Mouse (Mus musculus) embryonic facial prominence, embryonic 15.5 days (tissue): ENCODE measurements around the gene Htra1. TPM values are rescaled to one million over a fixed set of nuclear protein-coding genes. Genes with fewer than 3 reads are reported as not detected.

Experiments used
- ATAC-seq: fragments of 200-750 bp; cut with Nextera tagmentation; 2 replicates; pipeline ENCODE4 v1.8.0; 2017; ENCODE audit warnings: low read depth, moderate TSS enrichment; ENCODE audit not compliant: insufficient number of reproducible peaks, low FRiP score, low TSS enrichment
- H3K27ac ChIP-seq: fragments of 300-500 bp; sonication (generic); replicated peaks from 2 replicates; pipeline ENCODE4 v1.5.1; 2015; ENCODE audit warnings: mild to moderate bottlenecking, inconsistent platforms
- H3K27me3 ChIP-seq: fragments of 300-500 bp; sonication (generic); 2 replicates; pipeline ENCODE4 v1.6.1; 2015; ENCODE audit warnings: inconsistent platforms
- H3K36me3 ChIP-seq: fragments of 300-500 bp; sonication (generic); 2 replicates; pipeline ENCODE4 v1.6.1; 2015; ENCODE audit warnings: mild to moderate bottlenecking, inconsistent platforms
- H3K4me1 ChIP-seq: fragments of 300-500 bp; sonication (generic); 2 replicates; pipeline ENCODE4 v1.6.1; 2015; ENCODE audit warnings: inconsistent platforms
- H3K4me2 ChIP-seq: fragments of 300-500 bp; sonication (generic); replicated peaks from 2 replicates; pipeline ENCODE4 v1.6.1; 2015; ENCODE audit warnings: mild to moderate bottlenecking, inconsistent platforms
- H3K4me3 ChIP-seq: fragments of 300-500 bp; sonication (generic); replicated peaks from 2 replicates; pipeline ENCODE4 v1.5.1; 2015; ENCODE audit warnings: mild to moderate bottlenecking, inconsistent platforms
- H3K9ac ChIP-seq: fragments of 300-500 bp; sonication (generic); 2 replicates; pipeline ENCODE4 v1.6.1; 2015; ENCODE audit warnings: inconsistent platforms
- H3K9me3 ChIP-seq: fragments of 300-500 bp; sonication (generic); replicated peaks from 2 replicates; pipeline ENCODE4 v1.6.1; 2016; ENCODE audit warnings: inconsistent platforms
- WGBS: fragments of 180-500 bp; shearing (Covaris S2); methylation state at CpG from one replicate; pipeline ENCODE4 v1.1.7; 2015; 5-methylcytosine and 5-hydroxymethylcytosine counted together
- polyA plus RNA-seq: library from polyadenylated mRNA; unstranded; fragments of >200 nt; fragmentation: Nextera tagmentation; extraction: Ambion mirVana; gene quantifications from 2 replicates; pipeline ENCODE4 v1.2.1, GENCODE M21; 2015

Gene Htra1
- polyA plus RNA-seq, 1 experiment from 2014 or later, result 116 TPM

DNA sequence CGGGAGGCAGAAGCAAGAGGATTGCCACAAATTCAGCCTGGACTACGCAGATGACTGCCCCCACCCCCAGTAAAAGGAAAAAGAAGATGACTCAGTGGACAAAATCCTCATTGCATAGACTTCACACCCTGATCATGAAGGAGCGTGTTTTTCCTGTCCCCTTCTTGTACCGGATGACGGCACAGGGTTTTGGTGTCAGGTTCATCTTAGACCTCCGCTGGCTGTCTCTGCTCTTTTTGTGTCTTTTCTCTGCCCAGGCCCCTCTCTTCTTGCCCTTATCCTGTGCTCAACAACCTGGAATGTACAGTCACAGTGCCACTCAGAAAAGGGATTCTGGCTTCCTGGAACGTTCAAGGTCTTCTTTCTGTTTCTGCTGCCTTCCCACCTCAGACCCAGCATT is 14.6 kb downstream of the Htra1 start:
- no peak overlapping the region for H3K4me3 ChIP-seq
- 83% methylated on average over 7 of the region's 7 CpGs for WGBS
- no peaks in the 10 kb centered on the region for H3K27me3 ChIP-seq
- no peaks in the 10 kb centered on the region for H3K9me3 ChIP-seq
- no peak overlapping the region for H3K27ac ChIP-seq
- no peak overlapping the region for H3K4me2 ChIP-seq
- peaks cover 24% of the 10 kb centered on the region for H3K4me1 ChIP-seq
- no peaks in the 10 kb centered on the region for H3K36me3 ChIP-seq
- no peak for ATAC-seq
- H3K9ac ChIP-seq, result no peak overlapping the region

- no peak for ATAC-seq
- Histone ChIP-seq H3K9ac (no peak overlapping the region), H3K27me3 (no peaks in the 10 kb centered on the region), H3K36me3 (no peaks in the 10 kb centered on the region), H3K4me1 (peaks cover 24% of the 10 kb centered on the region), H3K4me2 (no peak overlapping the region), H3K4me3 (no peak overlapping the region), H3K27ac (no peak overlapping the region), H3K9me3 (no peaks in the 10 kb centered on the region)
- WGBS, result 74% methylated on average over 5 of the region's 5 CpGs
Measured at GRCm38 (mm10) chr7:130951004-130951403, 15.1 kb downstream of the Htra1 start.

GRCm38 (mm10) chr7:130953376-130953775 is 17.5 kb downstream of the Htra1 start:
- ATAC-seq, result no peak
- WGBS, result 85% methylated on average over 10 of the region's 10 CpGs
- Histone ChIP-seq H3K36me3 (no peaks in the 10 kb centered on the region), H3K9me3 (no peaks in the 10 kb centered on the region), H3K4me1 (peaks cover 16% of the 10 kb centered on the region), H3K27ac (no peak overlapping the region), H3K4me3 (no peak overlapping the region), H3K27me3 (no peaks in the 10 kb centered on the region), H3K4me2 (no peak overlapping the region), H3K9ac (no peak overlapping the region)

DNA sequence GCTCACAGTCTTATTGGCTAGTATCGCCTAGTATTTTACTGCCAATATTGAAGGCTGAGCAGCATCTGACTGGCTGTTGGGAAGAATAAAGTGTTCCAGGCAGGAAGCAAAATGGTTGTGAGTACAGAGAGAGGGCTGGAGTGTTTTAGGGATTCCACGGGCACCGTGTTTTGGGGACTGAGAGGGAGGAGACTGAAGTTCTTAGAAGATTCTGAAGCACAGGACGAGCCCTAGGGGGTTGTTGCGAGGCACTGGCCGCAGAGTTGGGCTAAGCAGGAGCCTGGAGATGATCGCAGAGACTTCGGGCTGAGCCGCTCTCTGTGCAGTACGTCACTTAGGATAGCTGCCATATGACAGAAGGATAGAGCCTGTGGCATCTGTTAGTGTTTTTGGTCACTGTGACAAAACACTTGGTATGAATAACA is 18.3 kb downstream of the Htra1 start:
- Histone ChIP-seq H3K27me3 (no peaks in the 10 kb centered on the region), H3K27ac (peak overlapping the region; percentile 71), H3K4me1 (peaks cover 9% of the 10 kb centered on the region), H3K9me3 (no peaks in the 10 kb centered on the region), H3K4me2 (no peak overlapping the region), H3K9ac (no peak overlapping the region), H3K4me3 (no peak overlapping the region), H3K36me3 (no peaks in the 10 kb centered on the region)
- 0 out of 2 replicates have a peak, but pooled peaks have one; percentile 39 for ATAC-seq
- 62% methylated on average over 10 of the region's 10 CpGs for WGBS

DNA sequence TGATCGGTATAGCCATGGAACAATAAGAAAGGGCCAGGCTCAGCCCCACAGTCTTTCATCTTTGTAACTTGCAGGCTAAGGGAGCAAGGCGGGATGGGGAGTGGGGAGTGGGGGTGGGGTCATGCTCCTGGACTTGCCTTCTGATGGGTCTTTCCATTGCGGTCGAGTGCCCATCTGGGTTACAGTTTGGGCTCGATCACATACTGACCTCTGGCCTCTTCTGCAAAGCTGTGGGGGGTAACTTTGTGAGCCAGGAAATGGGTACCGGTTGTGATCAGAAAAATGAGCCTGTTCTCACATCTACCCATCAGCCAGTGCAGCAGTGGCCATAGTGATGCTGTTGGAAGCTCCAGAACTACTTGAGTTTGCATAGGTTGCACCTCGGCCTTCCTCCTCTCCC is 22.6 kb downstream of the Htra1 start:
- Histone ChIP-seq H3K9me3 (no peaks in the 10 kb centered on the region), H3K4me2 (no peak overlapping the region), H3K4me1 (peaks cover 32% of the 10 kb centered on the region), H3K36me3 (no peaks in the 10 kb centered on the region), H3K27ac (no peak overlapping the region), H3K27me3 (no peaks in the 10 kb centered on the region), H3K9ac (no peak overlapping the region), H3K4me3 (no peak overlapping the region)
- ATAC-seq, result no peak
- WGBS, result 64% methylated on average over 7 of the region's 7 CpGs

DNA sequence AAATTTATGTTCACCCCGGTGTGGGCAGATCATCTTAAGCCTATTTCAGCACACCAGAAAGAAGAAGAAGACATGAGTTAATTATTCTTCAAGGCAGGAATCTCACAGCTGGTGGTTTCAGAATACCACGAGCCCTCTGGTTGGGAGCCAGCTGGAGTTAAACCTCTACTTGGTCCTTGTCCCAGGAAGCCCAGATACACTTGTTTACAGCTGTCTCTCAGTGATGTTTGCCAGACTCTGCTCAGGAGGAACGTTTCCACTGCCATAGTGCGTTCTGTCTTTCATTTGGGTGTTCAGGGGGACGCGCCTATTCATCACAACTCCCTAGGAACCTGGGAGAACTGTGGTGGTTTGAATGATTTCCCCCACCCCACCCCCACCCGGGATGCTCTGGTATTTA is 24.0 kb downstream of the Htra1 start:
- peaks cover 35% of the 10 kb centered on the region for H3K4me1 ChIP-seq
- no peak overlapping the region for H3K4me3 ChIP-seq
- H3K27me3 ChIP-seq, result no peaks in the 10 kb centered on the region
- H3K27ac ChIP-seq, result peak overlapping the region; percentile 48; the same call in 1 of the 2 replicates
- H3K36me3 ChIP-seq, result no peaks in the 10 kb centered on the region
- 26% methylated on average over 7 of the region's 7 CpGs for WGBS
- ATAC-seq, result peak; percentile 80
- no peaks in the 10 kb centered on the region for H3K9me3 ChIP-seq
- H3K4me2 ChIP-seq, result no peak overlapping the region
- H3K9ac ChIP-seq, result no peak overlapping the region

DNA sequence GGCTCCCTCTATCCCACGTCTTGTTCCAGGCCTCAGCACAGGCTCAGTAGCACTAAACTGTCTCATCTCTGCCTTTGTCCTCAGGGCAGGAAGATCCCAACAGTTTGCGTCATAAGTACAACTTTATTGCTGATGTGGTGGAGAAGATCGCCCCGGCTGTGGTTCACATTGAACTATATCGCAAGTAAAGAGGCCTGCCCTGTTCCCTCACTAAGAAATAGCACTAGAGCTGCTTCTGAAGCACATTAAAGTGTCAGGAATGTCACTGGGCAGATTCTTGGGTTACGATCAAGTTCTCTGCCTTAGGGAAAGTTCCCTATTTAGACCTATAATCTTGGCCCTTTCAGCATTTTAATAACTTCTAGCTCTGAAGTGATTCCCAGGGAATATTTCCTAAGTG is 25.5 kb downstream of the Htra1 start:
- peak overlapping the region; percentile 63 for H3K27ac ChIP-seq
- no peaks in the 10 kb centered on the region for H3K27me3 ChIP-seq
- H3K4me2 ChIP-seq, result no peak overlapping the region
- no peaks in the 10 kb centered on the region for H3K36me3 ChIP-seq
- 52% methylated on average over 6 of the region's 6 CpGs for WGBS
- H3K9me3 ChIP-seq, result no peaks in the 10 kb centered on the region
- no peak for ATAC-seq
- H3K9ac ChIP-seq, result no peak overlapping the region
- no peak overlapping the region for H3K4me3 ChIP-seq
- H3K4me1 ChIP-seq, result peaks cover 50% of the 10 kb centered on the region

GRCm38 (mm10) chr7:130964686-130965085 is 28.8 kb downstream of the Htra1 start:
- Histone ChIP-seq H3K27me3 (no peaks in the 10 kb centered on the region), H3K27ac (peak overlapping the region; percentile 89), H3K4me2 (no peak overlapping the region), H3K9me3 (no peaks in the 10 kb centered on the region), H3K4me3 (no peak overlapping the region), H3K9ac (no peak overlapping the region), H3K36me3 (no peaks in the 10 kb centered on the region), H3K4me1 (peaks cover 76% of the 10 kb centered on the region)
- whole genome bisulfite sequencing, result 11% methylated on average over 5 of the region's 5 CpGs
- peak; percentile 47 for ATAC-seq

DNA sequence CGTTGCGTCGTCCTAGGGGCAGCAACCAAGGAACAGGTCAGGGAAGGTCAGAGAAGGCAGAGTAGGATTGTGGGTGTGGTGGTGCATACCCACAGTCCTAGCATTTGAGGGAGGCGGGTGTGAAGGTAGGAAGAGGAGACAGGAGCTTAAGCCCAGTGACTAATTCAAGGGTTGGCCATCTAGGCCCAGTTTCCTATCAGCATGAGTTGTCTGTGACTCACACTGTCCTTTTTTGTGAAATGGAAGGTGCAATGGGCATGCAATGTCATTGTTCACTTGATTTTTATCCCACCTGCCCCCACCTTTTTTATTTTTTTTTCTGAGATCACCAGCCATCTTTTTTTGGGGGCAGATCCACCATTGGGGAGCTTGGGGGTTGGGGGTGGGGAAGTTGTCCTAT is 29.5 kb downstream of the Htra1 start:
- no peaks in the 10 kb centered on the region for H3K36me3 ChIP-seq
- H3K4me2 ChIP-seq, result no peak overlapping the region
- no peak overlapping the region for H3K4me3 ChIP-seq
- H3K27me3 ChIP-seq, result no peaks in the 10 kb centered on the region
- no peak for ATAC-seq
- H3K9me3 ChIP-seq, result no peaks in the 10 kb centered on the region
- H3K9ac ChIP-seq, result no peak overlapping the region
- peaks cover 76% of the 10 kb centered on the region for H3K4me1 ChIP-seq
- H3K27ac ChIP-seq, result peak overlapping the region; percentile 89
- 81% methylated on average over 4 of the region's 4 CpGs for WGBS

- H3K4me3 ChIP-seq, result no peak overlapping the region
- peak; percentile 74 for ATAC-seq
- no peaks in the 10 kb centered on the region for H3K9me3 ChIP-seq
- H3K4me1 ChIP-seq, result peaks cover 71% of the 10 kb centered on the region
- no peak overlapping the region for H3K4me2 ChIP-seq
- H3K9ac ChIP-seq, result no peak overlapping the region
- no peaks in the 10 kb centered on the region for H3K36me3 ChIP-seq
- H3K27me3 ChIP-seq, result no peaks in the 10 kb centered on the region
- WGBS, result 35% methylated on average over 4 of the region's 4 CpGs
- H3K27ac ChIP-seq, result peak overlapping the region; percentile 89
Measured at GRCm38 (mm10) chr7:130965909-130966365, 30.0 kb downstream of the Htra1 start.

- 30% methylated on average over 5 of the region's 5 CpGs for WGBS
- Histone ChIP-seq H3K9me3 (no peaks in the 10 kb centered on the region), H3K4me3 (no peak overlapping the region), H3K4me2 (0 out of 2 replicates have a peak overlapping the region, but pooled peaks have one; percentile 6), H3K36me3 (no peaks in the 10 kb centered on the region), H3K4me1 (peaks cover 66% of the 10 kb centered on the region), H3K27ac (peak overlapping the region; percentile 89), H3K27me3 (no peaks in the 10 kb centered on the region), H3K9ac (no peak overlapping the region)
- no peak for ATAC-seq
Measured at GRCm38 (mm10) chr7:130966451-130966850, 30.5 kb downstream of the Htra1 start.

GRCm38 (mm10) chr7:130966876-130967275 is 31.0 kb downstream of the Htra1 start:
- no peak overlapping the region for H3K9ac ChIP-seq
- H3K4me1 ChIP-seq, result peaks cover 63% of the 10 kb centered on the region
- peak overlapping the region; percentile 89 for H3K27ac ChIP-seq
- no peaks in the 10 kb centered on the region for H3K36me3 ChIP-seq
- no peaks in the 10 kb centered on the region for H3K27me3 ChIP-seq
- 41% methylated on average over 6 of the region's 6 CpGs for WGBS
- no peaks in the 10 kb centered on the region for H3K9me3 ChIP-seq
- no peak overlapping the region for H3K4me3 ChIP-seq
- no peak for ATAC-seq
- 0 out of 2 replicates have a peak overlapping the region, but pooled peaks have one; percentile 6 for H3K4me2 ChIP-seq
